Mouse (Mus musculus): Measurements from ENCODE around the gene Tnip1.
A peak's percentile ranks its signal among the peaks of the same experiment; 100 is the strongest.
"Not testable (repeated sequence)": the region's sequence is repeated elsewhere in the genome, so short reads cannot be mapped to it uniquely, and the experiment has no call there.

Tnip1 gene

GRCm38 (mm10) chr11:54972049-54972723 is 9.5 kb upstream of the Tnip1 start:
- DNase-seq (ENCODE audit: low spot score), result no peak

GRCm38 (mm10) chr11:54971365-54972048 is 8.8 kb upstream of the Tnip1 start:
- no peak for DNase-seq (ENCODE audit: low spot score)

GRCm38 (mm10) chr11:54965234-54965633 is 2.5 kb upstream of the Tnip1 start:
- DNase-seq (ENCODE audit: low spot score), result no peak

- DNase-seq (ENCODE audit: low spot score), result peak; percentile 44
These were observed 796 bp downstream of the Tnip1 start for GRCm38 (mm10) chr11:54961921-54962320.

DNA sequence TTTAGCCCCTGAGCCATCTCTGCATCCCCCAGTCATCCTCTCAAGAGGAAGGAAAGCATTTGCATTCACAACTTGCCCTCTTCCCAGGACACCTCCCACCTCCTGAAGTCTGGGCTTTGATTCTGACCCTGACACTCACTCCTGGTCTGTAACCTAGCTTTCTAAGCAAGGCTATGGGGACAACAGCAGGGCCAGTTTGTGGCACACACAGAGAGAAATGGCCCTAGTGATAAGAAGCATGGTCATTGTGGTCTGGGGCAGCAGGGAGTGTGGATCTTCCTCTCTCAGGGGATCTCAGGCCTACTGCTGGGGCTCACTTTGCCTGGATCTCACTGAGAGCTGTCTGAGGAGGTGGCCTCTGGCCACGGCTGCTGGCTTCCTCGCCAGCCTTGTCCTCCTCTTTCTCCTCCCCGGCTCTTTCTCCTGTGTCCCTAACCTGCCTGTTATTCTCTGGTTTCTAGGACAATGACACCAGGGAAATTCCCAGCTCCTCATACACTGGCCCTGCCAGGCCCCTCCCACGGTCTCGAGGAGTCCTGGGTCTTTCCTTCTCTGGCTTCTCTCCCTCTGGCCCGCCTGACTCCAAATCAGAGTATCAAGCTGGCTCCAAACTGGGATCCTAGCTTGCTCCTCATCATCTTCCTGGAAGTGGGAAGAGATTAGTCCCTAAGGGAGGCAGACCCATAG is 1.4 kb downstream of the Tnip1 start:
- DNase-seq (ENCODE audit: low spot score), result peak; percentile 32

DNA sequence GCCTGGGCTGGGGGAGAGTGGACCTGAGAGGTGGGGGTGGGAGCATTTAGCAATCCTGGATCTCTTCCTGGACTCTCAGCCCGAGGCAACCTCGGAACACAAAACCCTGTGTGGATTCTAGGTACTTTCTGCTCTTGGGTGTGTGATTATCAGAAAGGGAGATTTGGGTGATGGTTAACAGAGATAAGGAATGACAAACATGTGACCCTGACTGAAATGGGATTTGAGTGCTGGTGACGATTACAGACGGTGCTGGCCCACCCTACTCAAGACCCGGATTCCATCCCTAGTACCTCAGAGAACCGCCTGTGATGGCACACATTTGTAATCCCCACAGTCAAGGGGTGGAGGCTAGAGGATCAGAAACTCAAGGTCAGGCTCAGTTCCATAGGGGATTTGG is 2.5 kb downstream of the Tnip1 start:
- no peak for DNase-seq (ENCODE audit: low spot score)

DNA sequence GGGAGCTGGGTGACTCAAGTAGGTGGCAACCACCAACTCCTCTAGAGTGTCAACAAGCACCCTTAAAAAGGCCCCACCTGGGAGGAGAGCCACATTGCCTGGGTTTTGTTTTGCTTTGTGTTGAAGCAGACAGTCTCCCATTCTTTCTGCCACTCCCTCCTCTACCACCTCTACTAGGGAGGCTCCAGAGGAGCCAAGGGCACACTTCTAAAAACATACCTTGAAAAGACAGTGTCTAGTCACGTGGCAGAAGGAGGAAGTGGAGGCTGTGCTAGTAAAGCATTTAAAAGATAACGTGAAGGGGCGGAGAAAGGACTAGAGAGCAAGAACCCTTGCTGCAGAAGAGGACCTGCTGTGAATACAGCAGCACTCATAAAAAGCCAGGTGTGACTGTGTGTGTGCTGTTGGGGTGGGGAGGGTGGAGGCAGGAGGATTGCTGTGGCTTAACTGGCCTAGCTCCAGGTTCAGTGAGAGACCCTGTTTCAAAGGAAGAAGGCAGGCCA is 4.1 kb downstream of the Tnip1 start:
- DNase-seq (ENCODE audit: low spot score), result no peak

- not testable (repeated sequence) for DNase-seq (ENCODE audit: low spot score)
These were observed 5.0 kb downstream of the Tnip1 start for GRCm38 (mm10) chr11:54957708-54958107.

DNA sequence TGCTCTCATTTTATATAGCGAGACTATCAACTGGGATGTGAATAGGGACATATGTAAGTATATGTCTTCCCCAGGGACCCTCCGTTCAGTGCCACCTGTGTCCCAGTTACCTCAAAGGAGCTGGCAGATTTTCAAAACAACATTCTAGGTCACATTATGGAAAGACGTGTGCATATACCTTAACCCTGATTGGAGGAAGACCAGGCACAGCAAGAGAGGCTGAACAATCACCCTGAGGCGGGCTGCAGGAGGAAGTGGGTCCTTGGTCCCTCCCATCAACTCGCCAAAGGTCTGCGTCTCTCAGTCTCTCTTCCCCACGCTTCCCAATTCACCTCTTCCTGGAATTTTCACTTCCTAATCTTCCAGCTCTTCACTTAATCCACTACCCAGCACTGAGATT is 5.8 kb downstream of the Tnip1 start:
- no peak for DNase-seq (ENCODE audit: low spot score)

GRCm38 (mm10) chr11:54955735-54956480 is 6.8 kb downstream of the Tnip1 start:
- DNase-seq (ENCODE audit: low spot score), result peak; percentile 98

GRCm38 (mm10) chr11:54955400-54955734 is 7.3 kb downstream of the Tnip1 start:
- DNase-seq (ENCODE audit: low spot score), result not testable (repeated sequence)

GRCm38 (mm10) chr11:54954716-54955115 is 8.0 kb downstream of the Tnip1 start:
- no peak for DNase-seq (ENCODE audit: low spot score)

- DNase-seq (ENCODE audit: low spot score), result no peak
These were observed 8.7 kb downstream of the Tnip1 start for GRCm38 (mm10) chr11:54953993-54954446.

DNA sequence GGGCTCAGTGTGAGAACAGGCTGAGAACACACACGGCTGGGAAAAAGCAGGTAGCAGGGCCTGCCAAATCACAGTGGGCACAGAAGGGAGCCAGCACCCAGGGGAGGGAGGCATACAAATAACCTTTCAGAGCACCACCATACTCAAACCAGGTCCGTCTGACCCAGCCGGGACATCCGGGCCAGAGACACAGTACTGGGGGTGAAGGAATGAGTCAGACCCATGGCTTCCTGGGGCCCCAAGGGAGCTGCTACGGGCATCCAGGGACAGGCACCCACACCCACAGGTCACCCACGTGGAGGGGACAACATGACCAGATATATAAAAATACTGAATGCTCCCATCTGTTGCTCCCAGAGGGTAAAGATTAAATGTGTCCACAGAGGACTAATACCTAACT is 10.1 kb downstream of the Tnip1 start:
- DNase-seq (ENCODE audit: low spot score), result no peak

- DNase-seq (ENCODE audit: low spot score), result no peak
These were observed 12.0 kb downstream of the Tnip1 start for GRCm38 (mm10) chr11:54950684-54951083.

- no peak for DNase-seq (ENCODE audit: low spot score)
These were observed 13.0 kb downstream of the Tnip1 start for GRCm38 (mm10) chr11:54949717-54950116.

- no peak for DNase-seq (ENCODE audit: low spot score)
These were observed 18.0 kb downstream of the Tnip1 start for GRCm38 (mm10) chr11:54944702-54945101.

DNA sequence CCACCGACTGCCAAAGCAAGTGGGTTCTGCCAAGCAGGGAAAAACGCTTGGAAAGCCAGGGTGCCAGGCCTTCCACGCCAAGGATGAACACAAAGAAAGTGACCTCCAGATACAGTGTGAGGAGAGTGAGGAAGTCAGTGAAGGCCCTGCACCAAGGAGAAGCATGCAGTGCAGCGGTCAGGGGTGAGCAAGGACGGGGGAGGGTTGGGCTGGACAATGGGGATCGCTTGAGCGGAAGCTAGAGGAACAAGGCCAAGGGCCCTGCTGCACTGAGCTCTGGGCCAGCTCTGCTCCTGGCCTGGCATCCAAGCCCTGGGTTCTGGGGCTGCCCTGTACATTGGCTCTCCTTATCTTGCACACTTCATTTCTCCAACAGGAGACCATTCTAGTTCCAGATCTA is 22.7 kb downstream of the Tnip1 start:
- peak; percentile 65 for DNase-seq (ENCODE audit: low spot score)

DNA sequence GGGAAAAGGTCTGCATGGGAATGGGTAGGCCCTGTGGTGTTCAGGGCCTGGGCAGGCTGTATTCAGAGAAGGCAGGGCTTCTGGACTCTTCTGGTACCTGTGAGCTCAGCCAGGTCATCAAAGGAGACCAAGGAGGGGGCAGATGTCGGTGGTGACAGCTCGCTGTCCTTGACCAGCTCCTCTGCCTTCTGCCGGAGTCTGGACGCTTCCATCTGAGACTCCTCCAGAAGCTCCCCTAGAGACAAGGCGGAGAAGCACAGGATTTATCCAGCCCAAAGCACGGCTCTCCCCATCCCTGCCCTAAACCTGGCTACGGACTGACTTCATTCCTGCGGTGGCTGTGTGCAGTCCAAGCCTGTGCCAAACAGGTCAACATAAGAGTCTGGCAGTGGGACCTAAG is 23.2 kb downstream of the Tnip1 start:
- DNase-seq (ENCODE audit: low spot score), result no peak

- DNase-seq (ENCODE audit: low spot score), result no peak
These were observed 26.0 kb downstream of the Tnip1 start for GRCm38 (mm10) chr11:54936771-54937140.

DNA sequence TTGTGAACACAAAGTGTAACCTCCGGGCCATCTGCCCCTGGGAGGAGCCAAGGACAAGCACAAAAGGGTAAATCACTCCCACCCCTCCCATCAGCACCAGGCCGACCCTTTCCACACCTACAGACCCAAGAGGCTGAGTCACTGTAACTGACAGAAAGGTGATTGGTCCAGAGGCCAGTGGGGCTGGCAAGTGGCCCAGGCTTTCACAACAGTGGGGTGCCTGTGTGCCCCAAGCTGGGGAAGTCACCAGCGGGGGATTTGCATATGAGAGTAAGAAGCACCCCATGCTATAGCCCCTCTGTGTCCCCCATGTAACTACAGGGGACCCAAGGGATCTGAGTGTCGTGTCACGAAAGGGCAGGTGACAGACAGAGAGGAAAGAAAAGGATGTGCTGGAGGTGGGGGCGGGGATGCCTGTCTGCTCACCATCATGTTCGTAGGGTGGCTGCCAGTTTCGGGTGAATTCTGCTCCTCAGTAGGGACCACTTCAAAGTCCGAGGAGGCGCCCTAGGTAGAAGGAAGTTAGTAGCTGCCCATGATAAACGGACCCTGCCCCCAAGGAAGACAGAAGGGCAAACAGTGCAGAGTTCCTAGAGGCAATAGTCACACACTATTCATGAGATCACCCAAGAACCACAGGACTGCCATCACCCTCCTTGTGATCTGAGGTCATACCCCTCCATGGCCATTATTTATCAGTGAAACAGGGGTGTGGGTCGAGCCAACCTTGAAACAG is 26.5 kb downstream of the Tnip1 start:
- DNase-seq (ENCODE audit: low spot score), result no peak

GRCm38 (mm10) chr11:54934198-54934597 is 28.5 kb downstream of the Tnip1 start:
- no peak for DNase-seq (ENCODE audit: low spot score)

Measured in ovary, postnatal 36 days (tissue).